Mouse (Mus musculus) left cerebral cortex, postnatal 4 days (tissue): ENCODE measurements around the gene Zrsr1. TPM values are rescaled to one million over a fixed set of nuclear protein-coding genes. Genes with fewer than 3 reads are reported as not detected.

Experiments used
- DNase-seq: peaks from one replicate; pipeline ENCODE4 v3.0.0-alpha.2; 2022
- intact Hi-C: fragments of 180-260 bp; cut with DNase I; formaldehyde crosslinking; loops from one replicate; pipeline ENCODE4 v1.15.1; 2025
- total RNA-seq, 2 experiments: library from RNA; stranded (reverse); gene quantifications; 2 replicates each; pipeline ENCODE4 v1.2.3; 2021

Zrsr1 gene
- 10 to 100 TPM; 28.8 to 33.1 TPM for total RNA-seq

GRCm38 (mm10) chr11:22971835-22972709, at the start of gene Zrsr1:
TSS of gene Zrsr1 (plus strand) at chr11:22972005.
- intact Hi-C loops, result no loop called here
- peak; percentile 48 for DNase-seq

- intact Hi-C loops, result no loop called here
- no peak for DNase-seq
Measured at GRCm38 (mm10) chr11:22922546-22922945, 49.3 kb upstream of the Zrsr1 start.

- peak; percentile 49 for DNase-seq
- intact Hi-C loops, result no loop called here
Measured at GRCm38 (mm10) chr11:22923606-22924005, 48.2 kb upstream of the Zrsr1 start.

GRCm38 (mm10) chr11:22928586-22929169, 43.1 kb upstream of the Zrsr1 start:
- no peak for DNase-seq
- intact Hi-C loops, result no loop called here

- DNase-seq, result no peak
Measured at GRCm38 (mm10) chr11:22930129-22930528, 41.7 kb upstream of the Zrsr1 start.

GRCm38 (mm10) chr11:22931320-22931905, 40.4 kb upstream of the Zrsr1 start:
- intact Hi-C loops, result no loop called here
- DNase-seq, result no peak

More at GRCm38 (mm10) chr11:22930129-22930528, 41.7 kb upstream of the Zrsr1 start:
- intact Hi-C loops, result no loop called here

- DNase-seq, result no peak
- intact Hi-C loops, result no loop called here
Measured at GRCm38 (mm10) chr11:22932167-22932566, 39.6 kb upstream of the Zrsr1 start.

GRCm38 (mm10) chr11:22936446-22937125, 35.2 kb upstream of the Zrsr1 start:
- no peak for DNase-seq
- intact Hi-C loops, result no loop called here

- intact Hi-C loops, result no loop called here
- DNase-seq, result no peak
Measured at GRCm38 (mm10) chr11:22937716-22938316, 34.0 kb upstream of the Zrsr1 start.

GRCm38 (mm10) chr11:22938983-22939382, 32.8 kb upstream of the Zrsr1 start:
- no peak for DNase-seq
- intact Hi-C loops, result no loop called here

GRCm38 (mm10) chr11:22949101-22949500, 22.7 kb upstream of the Zrsr1 start:
- no peak for DNase-seq
- intact Hi-C loops, result no loop called here

GRCm38 (mm10) chr11:22950131-22950530, 21.7 kb upstream of the Zrsr1 start:
- intact Hi-C loops, result loop anchor here (10.0 kb wide), 1 partner anchor 85 kb away; the partner anchor contains the start of gene B3gnt2

GRCm38 (mm10) chr11:22952668-22953067, 19.1 kb upstream of the Zrsr1 start:
- DNase-seq, result no peak
- intact Hi-C loops, result loop anchor here (10.0 kb wide), 1 partner anchor 88 kb away; the partner anchor contains the start of gene B3gnt2

More at GRCm38 (mm10) chr11:22950131-22950530, 21.7 kb upstream of the Zrsr1 start:
- no peak for DNase-seq

GRCm38 (mm10) chr11:22956346-22956745, 15.5 kb upstream of the Zrsr1 start:
- intact Hi-C loops, result loop anchor here (10.0 kb wide), 1 partner anchor 92 kb away; the partner anchor contains the start of gene B3gnt2
- DNase-seq, result no peak

- intact Hi-C loops, result loop anchor here (10.0 kb wide), 1 partner anchor 92 kb away; the partner anchor contains the start of gene B3gnt2
- peak; percentile 60 for DNase-seq
Measured at GRCm38 (mm10) chr11:22956830-22957229, 15.0 kb upstream of the Zrsr1 start.

- DNase-seq, result no peak
- intact Hi-C loops, result loop anchor here (10.0 kb wide), 1 partner anchor 93 kb away; the partner anchor contains the start of gene B3gnt2
Measured at GRCm38 (mm10) chr11:22957791-22958374, 13.9 kb upstream of the Zrsr1 start.

- no peak for DNase-seq
- intact Hi-C loops, result loop anchor here (5.0 kb wide), 1 partner anchor 330 kb away; no protein-coding TSS in a partner anchor
Measured at GRCm38 (mm10) chr11:22962101-22962500, 9.7 kb upstream of the Zrsr1 start.

GRCm38 (mm10) chr11:22964401-22964800, 7.4 kb upstream of the Zrsr1 start:
- DNase-seq, result no peak
- intact Hi-C loops, result loop anchor here (5.0 kb wide), 1 partner anchor 332 kb away; no protein-coding TSS in a partner anchor

GRCm38 (mm10) chr11:22965503-22965902, 6.3 kb upstream of the Zrsr1 start:
- intact Hi-C loops, result no loop called here
- no peak for DNase-seq

GRCm38 (mm10) chr11:22969486-22969885, 2.3 kb upstream of the Zrsr1 start:
- no peak for DNase-seq

More at GRCm38 (mm10) chr11:22969486-22969885, 2.3 kb upstream of the Zrsr1 start:
- intact Hi-C loops, result no loop called here
